Mouse (Mus musculus) brain, adult 10 weeks (tissue): ENCODE data around the gene Ap1b1. TPM values are rescaled to one million over a fixed set of nuclear protein-coding genes. Genes with fewer than 3 reads are reported as not detected.

ENCODE experiments used
- polyA plus RNA-seq: library from polyadenylated mRNA; stranded (reverse); fragments of 350-450 nt; fragmentation: Illumina TruSeq; extraction: RNeasy Lipid Tissue Mini Kit (QIAGEN cat#74804); gene quantifications from one replicate; pipeline ENCODE4 v1.2.3, GENCODE M21; 2015; ENCODE audit warnings: low read depth, low replicate concordance

Ap1b1 gene
- polyA plus RNA-seq = 110 TPM

DNA sequence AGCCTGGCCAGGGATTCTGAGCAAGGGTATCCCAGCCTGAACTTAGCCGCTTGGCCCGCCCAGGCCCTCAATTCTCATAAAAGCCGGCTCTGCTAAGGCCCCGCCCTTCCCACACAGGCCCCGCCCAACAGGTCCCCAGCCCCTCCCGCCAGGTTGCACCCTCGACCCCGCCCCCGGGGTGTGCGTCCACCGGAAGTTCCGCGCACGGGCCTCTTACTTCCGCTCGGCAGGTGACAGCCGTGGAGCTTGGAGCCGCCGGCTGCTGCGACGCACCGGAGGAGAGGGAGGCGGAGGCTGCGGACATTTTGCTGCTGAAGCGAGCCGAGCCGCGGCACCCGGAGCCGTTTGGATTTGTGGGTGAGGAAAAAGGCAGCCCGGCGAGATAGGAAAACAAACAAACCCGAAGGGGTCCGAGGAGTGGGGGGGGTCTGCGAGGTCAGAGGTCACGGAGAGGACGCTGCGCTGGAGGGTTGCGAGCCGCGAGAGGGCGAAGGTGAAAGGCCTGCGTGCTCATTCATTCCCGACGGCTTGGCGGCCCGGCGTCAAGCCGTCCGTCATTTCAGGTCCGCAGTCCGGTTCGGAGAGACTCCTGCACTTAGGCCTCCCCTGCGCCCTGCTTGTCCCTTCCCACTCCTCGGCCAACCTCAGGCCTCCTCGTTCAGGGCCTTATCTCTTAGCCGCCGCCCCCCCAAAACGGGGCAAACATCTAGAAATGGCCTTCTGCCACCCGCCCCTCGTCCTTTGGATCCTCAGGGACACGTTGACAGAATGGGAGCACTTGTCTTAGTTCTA, at the start of gene Ap1b1:
Gene Ap1b1 (plus strand): TSS at position 130 of the 792 bp plus-strand sequence.

DNA sequence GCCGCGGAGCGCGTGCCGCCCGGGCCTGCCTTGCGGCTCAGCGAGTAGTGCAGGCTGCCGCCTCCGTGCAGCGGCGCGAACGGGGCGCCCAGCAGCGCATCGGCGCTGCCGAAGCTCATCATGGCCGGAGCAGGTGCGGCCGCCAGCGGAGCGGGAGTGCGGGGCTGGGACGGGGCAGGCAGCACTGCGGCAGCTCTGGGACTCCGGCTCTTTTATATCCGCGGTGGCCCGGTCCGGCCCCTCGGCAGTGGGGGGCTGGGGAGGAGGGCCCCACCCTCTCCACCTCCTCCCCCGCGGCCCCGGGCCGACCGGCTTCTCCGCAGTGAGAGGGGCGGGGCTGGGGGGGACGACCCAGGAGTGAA, 38.8 kb upstream of the Ap1b1 start, which contains the start of gene Nefh:
Gene Nefh (minus strand): TSS at position 252 of the 362 bp plus-strand sequence.

DNA sequence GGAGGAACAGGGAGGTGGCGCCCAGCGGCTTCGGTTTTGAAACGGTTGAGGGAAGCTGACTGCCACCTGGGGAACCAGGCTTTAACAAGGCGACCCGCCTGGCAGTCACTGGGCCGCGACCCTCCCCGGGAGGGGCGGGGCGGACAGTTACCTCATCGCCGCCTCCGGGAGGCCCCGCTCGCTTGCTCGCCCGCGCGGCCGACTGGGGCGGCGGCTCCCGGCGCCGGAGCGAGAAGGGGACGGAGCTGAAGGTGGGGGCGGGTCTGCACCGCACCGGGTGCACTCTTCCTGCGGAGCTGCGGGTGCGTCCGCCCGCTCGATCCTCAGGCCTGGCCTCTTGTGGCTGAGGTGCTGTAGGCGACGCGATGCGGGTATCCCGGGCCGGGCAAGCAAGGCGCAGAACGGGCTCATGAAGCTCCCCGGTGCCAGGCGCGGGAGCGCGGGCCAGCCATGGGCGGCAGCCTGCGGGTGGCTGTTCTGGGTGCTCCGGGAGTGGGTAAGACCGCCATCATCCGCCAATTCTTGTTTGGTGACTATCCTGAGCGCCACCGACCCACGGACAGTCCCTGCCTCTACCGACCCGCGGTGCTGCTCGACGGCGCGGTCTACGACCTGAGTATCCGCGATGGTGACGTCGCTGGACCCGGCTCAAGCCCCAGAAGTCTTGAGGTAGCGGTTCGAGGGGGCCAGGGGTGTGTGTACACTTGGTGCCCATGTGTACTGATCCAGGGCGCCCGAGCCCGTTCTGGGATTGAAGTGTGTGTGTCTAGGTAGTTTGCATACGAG, 71.4 kb downstream of the Ap1b1 start, which contains the start of gene Rasl10a:
Gene Rasl10a (plus strand): TSS at position 273 of the 786 bp plus-strand sequence.

DNA sequence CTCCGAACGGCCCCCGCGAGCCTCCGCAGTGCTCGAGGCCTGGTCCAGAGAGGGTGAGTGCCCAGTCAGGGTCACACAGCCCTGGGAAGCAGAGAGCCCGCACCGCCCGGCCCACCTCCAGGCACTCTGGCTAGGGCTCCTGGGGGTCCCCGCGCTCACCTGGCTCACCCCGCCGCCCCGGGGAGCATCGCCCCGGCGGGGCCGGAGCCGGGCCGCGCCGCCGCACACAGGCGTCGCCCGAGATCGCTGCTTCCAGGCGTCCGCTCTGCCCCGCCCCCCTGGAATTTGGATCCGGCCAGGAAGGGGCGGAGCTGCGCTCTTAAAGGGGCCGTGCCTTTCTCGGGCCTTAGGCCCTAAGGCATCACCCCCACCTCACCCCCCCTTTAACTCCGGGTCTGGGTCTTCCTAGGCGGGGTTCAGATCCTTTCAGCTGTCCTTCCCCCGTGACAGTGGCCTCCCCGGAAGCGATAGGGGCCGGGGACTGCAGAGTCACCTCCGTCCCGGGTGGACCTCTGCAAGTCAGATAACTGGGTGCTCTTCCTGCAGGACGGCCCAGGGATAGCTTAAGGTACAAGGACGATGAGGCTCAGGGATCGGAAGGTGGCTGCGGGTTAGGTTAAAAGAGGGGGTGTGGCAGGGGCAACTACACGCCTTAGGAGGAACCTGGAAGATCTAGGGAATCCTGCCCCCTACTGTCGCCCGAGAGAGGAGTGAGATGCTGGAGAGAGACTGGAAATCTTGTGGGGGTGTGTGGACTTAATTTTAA, 78.6 kb downstream of the Ap1b1 start, which contains the start of gene Gas2l1:
Gene Gas2l1 (minus strand): TSS at position 272 of the 766 bp plus-strand sequence.

Other genes with a start within 250 kb of the Ap1b1 start
- 49.2 TPM for gene Cabp7, start 240.0 kb upstream of the Ap1b1 start, polyA plus RNA-seq
- gene Nf2, start 137.3 kb upstream of the Ap1b1 start, polyA plus RNA-seq = 61.5 TPM
- gene Nipsnap1, start 112.9 kb upstream of the Ap1b1 start, polyA plus RNA-seq = 110 TPM
- 37.5 TPM for gene Thoc5, start 91.5 kb upstream of the Ap1b1 start, polyA plus RNA-seq
- 62.0 TPM for gene Nefh, start 38.8 kb upstream of the Ap1b1 start, polyA plus RNA-seq
- gene Rasl10a, start 71.3 kb downstream of the Ap1b1 start, polyA plus RNA-seq = 54.3 TPM
- gene Gas2l1, start 78.5 kb downstream of the Ap1b1 start, polyA plus RNA-seq = 61.8 TPM
- gene Rhbdd3, start 112.1 kb downstream of the Ap1b1 start, polyA plus RNA-seq = 21.1 TPM
- 299 TPM for gene Ewsr1, start 112.4 kb downstream of the Ap1b1 start, polyA plus RNA-seq
- gene Emid1, start 165.4 kb downstream of the Ap1b1 start, polyA plus RNA-seq = 5.5 TPM